Mouse (Mus musculus): ENCODE measurements around the gene Gsto1. TPM values are rescaled to one million over a fixed set of nuclear protein-coding genes. Genes with fewer than 3 reads are reported as not detected.
A peak's percentile ranks its signal among the peaks of the same experiment; 100 is the strongest.

The Gsto1 gene
- polyA plus RNA-seq, 1 experiment = 263 TPM

DNA sequence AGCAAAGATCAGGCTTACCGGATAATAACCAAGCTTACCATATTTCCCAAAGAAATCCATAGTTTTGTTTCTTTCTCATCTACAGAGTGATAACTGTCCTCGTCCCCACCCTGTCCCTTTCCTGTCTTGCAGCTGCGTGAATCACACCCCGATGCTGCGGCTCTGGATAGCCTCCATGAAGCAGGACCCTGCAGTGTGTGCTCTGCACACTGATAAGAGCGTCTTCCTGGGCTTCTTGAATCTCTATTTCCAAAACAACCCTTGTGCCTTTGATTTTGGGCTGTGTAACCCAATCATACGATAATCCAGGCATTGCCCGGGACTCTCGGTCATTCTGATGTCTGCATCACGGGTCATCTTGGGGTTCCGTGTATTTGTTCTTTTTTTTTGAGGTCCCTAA lies 31.1 kb downstream of the Gsto1 start:
- H3K9me3 ChIP-seq = no peaks in the 10 kb centered on the region
- peaks cover 58% of the 10 kb centered on the region for H3K4me1 ChIP-seq
- H3K27me3 ChIP-seq (replicated peaks) = peaks cover 1% of the 10 kb centered on the region
- no peak overlapping the region for H3K4me3 ChIP-seq (replicated peaks)
- no peaks in the 10 kb centered on the region for H3K36me3 ChIP-seq (replicated peaks; ENCODE audit: low read length)
- TF ChIP-seq GATA1 (IDR thresholded peaks at IDR 0.05; ENCODE audit: borderline replicate concordance, low read length) (no peak), FLI1 (IDR thresholded peaks at IDR 0.05; ENCODE audit: low read length) (no peak)

DNA sequence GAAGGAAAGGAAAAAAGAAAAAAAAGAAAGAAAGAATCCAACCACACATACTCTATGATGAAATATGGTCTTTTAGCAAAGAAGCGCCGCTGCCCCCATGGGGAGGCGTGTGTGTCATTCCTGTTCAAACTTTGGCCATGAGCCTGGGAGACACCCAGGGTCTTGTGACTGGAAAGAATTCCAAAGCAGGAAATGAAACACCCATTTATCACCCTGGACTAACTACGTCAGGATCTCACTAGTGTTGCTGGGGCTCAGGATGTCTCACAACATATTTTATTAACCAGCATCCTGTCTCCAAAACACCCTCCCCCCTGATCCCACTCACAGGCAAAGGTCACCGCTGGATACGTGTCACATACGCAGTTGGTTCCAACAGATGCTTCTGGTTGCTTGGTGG lies 31.8 kb downstream of the Gsto1 start:
- TF ChIP-seq FLI1 (IDR thresholded peaks at IDR 0.05; ENCODE audit: low read length) (no peak), GATA1 (IDR thresholded peaks at IDR 0.05; ENCODE audit: borderline replicate concordance, low read length) (no peak)
- H3K4me1 ChIP-seq = peaks cover 65% of the 10 kb centered on the region

DNA sequence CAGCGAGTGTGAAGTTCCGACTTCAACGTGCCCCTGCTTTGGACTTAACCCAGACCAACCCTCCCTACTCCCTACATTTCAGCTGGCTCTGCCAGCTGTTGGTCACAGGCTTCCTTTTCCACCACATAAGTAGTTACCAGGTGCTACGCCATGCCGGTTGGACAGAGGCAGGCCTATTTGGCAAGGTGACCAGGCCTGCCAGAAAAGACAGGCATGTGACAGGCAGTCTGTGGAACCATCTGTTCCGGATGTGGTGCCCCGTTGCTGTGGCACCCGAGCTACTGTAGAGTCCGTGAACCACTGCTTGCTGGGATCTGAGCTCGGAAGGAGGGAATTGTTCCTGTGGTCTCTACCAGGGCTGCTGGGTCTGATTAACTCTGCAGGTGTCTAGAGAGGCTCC lies 32.6 kb downstream of the Gsto1 start:
- H3K9me3 ChIP-seq = no peaks in the 10 kb centered on the region
- H3K4me3 ChIP-seq (replicated peaks) = no peak overlapping the region
- H3K36me3 ChIP-seq (replicated peaks; ENCODE audit: low read length) = no peaks in the 10 kb centered on the region
- no peaks in the 10 kb centered on the region for H3K27me3 ChIP-seq (replicated peaks)
- no peak for TF ChIP-seq GATA1 (IDR thresholded peaks at IDR 0.05; ENCODE audit: borderline replicate concordance, low read length)
- TF ChIP-seq FLI1 (IDR thresholded peaks at IDR 0.05; ENCODE audit: low read length) = no peak
- peaks cover 71% of the 10 kb centered on the region for H3K4me1 ChIP-seq

More for the DNA sequence above, 31.8 kb downstream of the Gsto1 start:
- Histone ChIP-seq H3K36me3 (replicated peaks; ENCODE audit: low read length) (no peaks in the 10 kb centered on the region), H3K9me3 (no peaks in the 10 kb centered on the region), H3K4me3 (replicated peaks) (no peak overlapping the region), H3K27me3 (replicated peaks) (no peaks in the 10 kb centered on the region)

DNA sequence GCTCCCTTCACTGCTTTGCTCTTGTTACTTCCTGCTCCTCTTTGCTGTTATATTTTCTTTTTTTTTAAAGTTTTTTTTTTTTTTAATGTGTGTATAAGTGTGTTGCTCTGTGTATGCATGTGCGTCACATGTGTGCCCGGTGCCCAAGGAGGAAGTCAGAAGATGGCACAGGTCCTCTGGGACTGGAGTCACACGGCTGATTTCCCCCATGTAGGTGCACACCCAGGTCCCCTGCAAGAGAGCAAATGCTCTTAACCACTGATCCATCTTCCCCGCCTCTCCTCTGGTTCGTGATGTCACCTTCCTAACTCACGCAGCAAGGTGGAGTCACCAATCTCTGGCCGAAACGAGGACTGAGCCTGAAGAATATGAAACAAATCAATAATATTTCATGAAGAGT lies 33.3 kb downstream of the Gsto1 start:
- no peaks in the 10 kb centered on the region for H3K27me3 ChIP-seq (replicated peaks)
- H3K9me3 ChIP-seq = no peaks in the 10 kb centered on the region
- peaks cover 5% of the 10 kb centered on the region for H3K36me3 ChIP-seq (replicated peaks; ENCODE audit: low read length)
- TF ChIP-seq FLI1 (IDR thresholded peaks at IDR 0.05; ENCODE audit: low read length) = no peak
- TF ChIP-seq GATA1 (IDR thresholded peaks at IDR 0.05; ENCODE audit: borderline replicate concordance, low read length) = no peak
- no peak overlapping the region for H3K4me3 ChIP-seq (replicated peaks)
- H3K4me1 ChIP-seq = peaks cover 65% of the 10 kb centered on the region

DNA sequence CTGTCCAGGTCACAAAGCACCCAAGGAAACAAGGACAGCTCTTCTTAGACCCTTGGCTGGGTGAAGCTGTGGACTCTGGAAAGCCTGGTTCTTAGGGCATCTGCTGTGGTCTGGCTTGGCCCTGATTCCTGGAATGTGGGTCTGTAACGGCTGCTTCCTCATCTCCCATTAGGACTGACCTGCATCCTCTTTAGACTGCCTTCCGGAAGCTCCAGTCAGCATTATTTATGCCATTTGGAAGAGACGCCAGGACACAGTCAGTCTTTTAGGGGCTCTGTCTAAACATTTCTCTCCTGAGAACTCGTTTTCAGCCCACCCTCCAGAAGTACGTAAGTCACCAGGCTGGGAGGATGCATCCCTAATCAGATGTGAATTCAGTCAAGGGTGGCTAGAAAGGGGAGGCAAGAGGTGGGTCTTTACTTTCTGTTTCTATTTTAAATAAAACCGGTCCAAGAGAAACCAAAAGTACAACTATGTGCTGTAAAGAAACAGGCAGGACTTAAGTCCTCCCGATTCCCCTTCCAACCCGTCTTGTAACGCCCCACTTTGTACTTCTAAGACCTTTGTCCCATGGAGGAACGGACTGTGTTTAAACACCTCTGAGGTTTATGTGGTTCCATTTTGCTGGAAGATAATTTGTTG lies 35.8 kb downstream of the Gsto1 start:
- peaks cover 29% of the 10 kb centered on the region for H3K36me3 ChIP-seq (replicated peaks; ENCODE audit: low read length)
- no peaks in the 10 kb centered on the region for H3K27me3 ChIP-seq (replicated peaks)
- H3K9me3 ChIP-seq = no peaks in the 10 kb centered on the region
- peaks cover 44% of the 10 kb centered on the region for H3K4me1 ChIP-seq
- peak overlapping the region; percentile 86 for H3K4me3 ChIP-seq (replicated peaks)
- no peak for TF ChIP-seq FLI1 (IDR thresholded peaks at IDR 0.05; ENCODE audit: low read length)
- no peak for TF ChIP-seq GATA1 (IDR thresholded peaks at IDR 0.05; ENCODE audit: borderline replicate concordance, low read length)

DNA sequence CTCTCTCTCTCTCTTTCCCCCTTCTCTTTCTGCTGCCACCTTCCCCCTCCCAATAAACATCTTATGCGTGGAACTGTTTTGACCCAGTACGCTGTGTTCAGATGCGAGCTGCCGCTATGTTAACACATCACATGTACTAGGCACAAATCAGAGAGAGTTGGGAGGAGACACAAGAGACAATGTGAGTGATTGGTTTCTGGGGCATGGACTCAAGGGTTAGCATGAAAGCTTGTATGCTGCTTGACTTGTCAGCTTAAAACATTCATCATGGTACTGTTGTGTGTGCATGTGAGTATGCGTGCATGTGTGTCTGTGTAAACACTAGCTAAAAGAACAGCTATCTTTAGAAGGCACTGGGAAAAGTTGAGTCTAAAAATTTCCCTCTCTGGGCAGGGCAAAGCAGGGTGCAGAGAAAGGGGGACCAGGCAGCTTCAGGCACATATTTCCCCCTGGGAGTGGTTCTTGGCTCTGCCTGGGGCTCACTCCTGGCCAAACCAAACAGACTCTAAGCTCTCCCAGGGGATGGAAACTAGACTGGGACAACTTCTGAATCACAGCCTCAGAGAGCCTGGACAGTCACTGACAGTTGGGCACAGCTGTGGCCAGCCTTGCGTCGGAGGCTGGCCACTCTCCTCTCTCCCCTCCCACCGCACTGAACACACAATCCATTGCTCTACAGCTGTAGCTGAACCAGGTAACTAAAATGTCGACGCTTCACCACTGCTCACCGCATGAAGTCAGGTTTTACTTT lies 37.0 kb downstream of the Gsto1 start:
- Histone ChIP-seq H3K4me3 (replicated peaks) (no peak overlapping the region), H3K27me3 (replicated peaks) (no peaks in the 10 kb centered on the region), H3K36me3 (replicated peaks; ENCODE audit: low read length) (peaks cover 41% of the 10 kb centered on the region), H3K9me3 (no peaks in the 10 kb centered on the region), H3K4me1 (peaks cover 39% of the 10 kb centered on the region)
- TF ChIP-seq FLI1 (IDR thresholded peaks at IDR 0.05; ENCODE audit: low read length) (no peak), GATA1 (IDR thresholded peaks at IDR 0.05; ENCODE audit: borderline replicate concordance, low read length) (no peak)

DNA sequence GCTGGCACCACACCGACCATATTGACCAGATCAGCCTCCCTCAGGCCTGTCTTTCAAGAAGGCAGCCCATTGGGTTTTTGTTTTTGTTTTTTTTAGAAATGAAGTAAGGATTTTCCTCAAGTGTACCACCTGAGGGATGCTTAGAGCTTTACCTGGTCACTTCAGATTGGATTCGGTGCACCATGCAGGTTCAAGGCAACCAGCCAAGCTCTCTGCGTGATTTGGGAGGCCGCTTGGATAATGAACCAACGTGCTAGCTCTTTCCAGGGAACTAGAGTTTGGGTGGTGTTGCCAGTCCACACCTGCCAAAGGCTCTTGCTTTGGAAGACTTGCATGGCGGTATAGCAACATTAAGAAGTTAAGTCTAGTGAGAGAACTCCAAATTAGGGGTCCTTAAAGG lies 38.3 kb downstream of the Gsto1 start:
- no peaks in the 10 kb centered on the region for H3K27me3 ChIP-seq (replicated peaks)
- TF ChIP-seq GATA1 (IDR thresholded peaks at IDR 0.05; ENCODE audit: borderline replicate concordance, low read length) = no peak
- TF ChIP-seq FLI1 (IDR thresholded peaks at IDR 0.05; ENCODE audit: low read length) = no peak
- peaks cover 28% of the 10 kb centered on the region for H3K4me1 ChIP-seq
- H3K4me3 ChIP-seq (replicated peaks) = no peak overlapping the region
- H3K9me3 ChIP-seq = no peaks in the 10 kb centered on the region
- peaks cover 54% of the 10 kb centered on the region for H3K36me3 ChIP-seq (replicated peaks; ENCODE audit: low read length)

DNA sequence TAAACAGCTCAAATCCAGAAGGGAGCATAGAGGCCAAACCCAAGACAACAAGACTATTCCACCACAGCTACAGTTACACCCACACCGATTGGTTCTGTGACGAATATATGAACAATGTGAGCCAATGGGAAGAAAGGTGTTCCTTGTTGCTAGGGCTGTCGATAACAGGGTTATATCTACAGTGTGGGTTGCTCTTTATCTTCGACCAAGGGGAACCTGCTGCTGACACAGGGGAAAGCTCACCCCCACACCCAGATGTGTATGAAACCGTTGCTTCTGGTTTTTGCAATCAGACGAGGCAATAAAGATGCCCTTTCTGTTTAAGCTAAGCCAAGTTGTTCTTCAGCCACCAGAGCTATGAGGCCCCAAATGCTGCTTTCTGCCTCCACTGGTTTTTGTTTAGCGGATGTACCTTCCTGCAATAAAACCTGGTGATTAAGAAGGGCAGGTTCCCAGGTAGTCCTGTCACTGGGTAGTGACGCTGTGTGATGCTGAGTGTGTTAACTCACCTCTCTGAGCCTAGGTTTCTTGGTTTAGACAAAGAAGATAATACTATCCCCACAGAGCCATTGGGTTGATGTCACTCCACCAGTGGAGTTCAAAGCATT lies 43.8 kb downstream of the Gsto1 start:
- Histone ChIP-seq H3K27me3 (replicated peaks) (no peaks in the 10 kb centered on the region), H3K9me3 (no peaks in the 10 kb centered on the region), H3K4me3 (replicated peaks) (no peak overlapping the region), H3K36me3 (replicated peaks; ENCODE audit: low read length) (peaks cover 78% of the 10 kb centered on the region), H3K4me1 (peaks cover 46% of the 10 kb centered on the region)
- TF ChIP-seq GATA1 (IDR thresholded peaks at IDR 0.05; ENCODE audit: borderline replicate concordance, low read length) (no peak), FLI1 (IDR thresholded peaks at IDR 0.05; ENCODE audit: low read length) (no peak)

DNA sequence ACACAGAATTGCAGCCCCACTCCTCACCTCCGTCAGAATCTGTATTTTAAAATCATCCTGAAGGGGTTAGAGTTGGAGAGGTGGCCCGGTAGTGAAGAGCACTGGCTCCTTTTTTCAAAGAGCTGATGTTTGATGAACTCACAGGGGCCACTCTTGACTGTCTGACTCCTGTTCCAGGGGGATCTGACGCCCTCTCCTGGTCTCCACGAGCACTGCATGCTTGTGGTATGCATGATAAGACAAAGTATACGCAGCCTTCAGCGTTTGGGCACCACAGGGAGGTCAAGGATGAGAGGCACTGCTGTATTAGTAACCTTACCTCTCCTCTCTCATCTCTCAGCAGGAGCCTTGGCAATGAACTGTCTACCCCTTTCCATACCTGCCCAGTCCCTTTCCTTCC lies 45.2 kb downstream of the Gsto1 start:
- no peak for TF ChIP-seq FLI1 (IDR thresholded peaks at IDR 0.05; ENCODE audit: low read length)
- TF ChIP-seq GATA1 (IDR thresholded peaks at IDR 0.05; ENCODE audit: borderline replicate concordance, low read length) = no peak
- Histone ChIP-seq H3K36me3 (replicated peaks; ENCODE audit: low read length) (peaks cover 75% of the 10 kb centered on the region), H3K9me3 (no peaks in the 10 kb centered on the region), H3K27me3 (replicated peaks) (no peaks in the 10 kb centered on the region), H3K4me1 (peaks cover 57% of the 10 kb centered on the region), H3K4me3 (replicated peaks) (no peak overlapping the region)

DNA sequence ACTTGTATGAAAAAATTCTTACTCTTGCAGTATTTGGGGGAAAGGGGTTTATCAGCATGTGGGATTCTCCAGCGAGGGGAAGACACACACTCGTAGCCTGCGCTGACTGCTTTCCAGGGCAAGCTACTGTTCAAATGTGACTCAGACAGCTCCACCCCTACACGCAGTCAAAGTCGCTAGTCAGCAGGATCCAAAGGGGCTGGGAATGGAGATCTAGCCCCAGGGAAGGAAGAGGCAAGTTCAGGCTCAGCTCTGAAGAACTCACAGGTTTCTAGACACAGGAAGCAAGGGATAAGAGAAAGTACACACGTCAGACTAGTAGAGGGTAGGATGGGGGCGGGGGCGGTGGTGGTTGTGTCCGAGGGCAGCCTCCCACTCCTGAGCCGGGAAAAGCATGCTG lies 45.8 kb downstream of the Gsto1 start:
- no peaks in the 10 kb centered on the region for H3K27me3 ChIP-seq (replicated peaks)
- no peak overlapping the region for H3K4me3 ChIP-seq (replicated peaks)
- peaks cover 63% of the 10 kb centered on the region for H3K4me1 ChIP-seq
- H3K9me3 ChIP-seq = no peaks in the 10 kb centered on the region
- H3K36me3 ChIP-seq (replicated peaks; ENCODE audit: low read length) = peaks cover 75% of the 10 kb centered on the region
- TF ChIP-seq GATA1 (IDR thresholded peaks at IDR 0.05; ENCODE audit: borderline replicate concordance, low read length) (no peak), FLI1 (IDR thresholded peaks at IDR 0.05; ENCODE audit: low read length) (no peak)

Measured in megakaryocyte, embryonic 14.5 days (primary cell).